Mouse (Mus musculus): ENCODE measurements around the gene Pin1.

The Pin1 gene

DNA sequence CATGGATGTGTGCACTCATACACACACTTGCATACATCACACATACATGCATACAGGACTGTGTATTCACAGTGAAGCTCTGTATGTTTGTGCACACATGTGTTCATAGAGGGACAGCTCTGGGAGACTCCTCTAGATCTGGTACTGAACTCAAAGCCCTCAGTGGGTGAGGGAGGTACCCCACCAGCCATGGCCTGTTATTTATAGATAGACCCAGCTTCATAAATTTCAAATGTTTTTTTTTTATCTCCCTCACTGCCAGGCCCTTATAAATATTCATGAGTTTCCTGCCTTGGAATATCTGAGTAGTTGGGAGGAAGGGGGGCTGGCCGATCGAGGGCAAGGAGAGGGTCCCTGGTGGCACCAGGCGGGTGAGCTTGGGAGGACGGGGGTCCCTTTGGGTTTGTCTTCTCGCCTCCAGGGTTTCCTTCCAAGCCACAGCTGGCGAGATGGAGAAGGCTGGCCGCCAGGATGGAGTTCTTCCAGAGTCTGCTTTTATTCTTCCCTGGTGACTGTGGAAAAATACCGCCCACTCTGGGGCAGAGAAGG lies 52.0 kb downstream of the Pin1 start:
- DNase-seq (ENCODE audit: low read depth): no peak

DNA sequence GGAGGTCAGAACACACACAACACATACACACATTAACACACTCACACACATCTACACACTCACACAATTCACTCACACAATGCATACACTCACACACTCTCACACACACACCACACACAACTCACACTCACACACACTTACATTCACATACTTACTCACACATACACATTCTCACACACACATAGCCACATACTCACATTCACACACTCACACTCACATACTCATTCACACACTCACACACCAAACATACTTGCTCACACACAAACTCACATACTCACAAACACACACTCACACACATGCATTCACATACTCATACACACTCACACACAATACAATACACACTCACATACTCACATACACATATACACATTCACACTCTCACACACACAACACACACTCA lies 53.5 kb downstream of the Pin1 start:
- no peak for DNase-seq (ENCODE audit: low read depth)

DNA sequence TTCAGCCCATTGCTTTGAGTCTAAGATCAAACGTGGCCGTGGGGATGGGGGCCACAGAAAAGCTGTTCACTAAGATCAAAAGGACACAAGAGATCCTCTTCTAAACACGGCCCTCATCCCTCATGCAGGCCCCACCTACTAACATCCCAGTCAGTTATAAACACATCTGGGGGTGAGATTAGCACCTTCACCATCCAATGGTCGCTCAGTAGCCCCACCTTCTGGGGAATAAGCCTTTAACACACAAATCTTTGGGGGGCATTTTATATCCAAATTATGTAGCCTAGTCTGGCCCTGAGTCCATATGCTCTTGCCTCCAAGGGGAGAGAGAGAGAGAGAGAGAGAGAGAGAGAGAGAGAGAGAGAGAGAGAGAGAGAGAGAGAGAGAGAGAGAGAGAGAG lies 54.1 kb downstream of the Pin1 start:
- DNase-seq (ENCODE audit: low read depth): no peak

DNA sequence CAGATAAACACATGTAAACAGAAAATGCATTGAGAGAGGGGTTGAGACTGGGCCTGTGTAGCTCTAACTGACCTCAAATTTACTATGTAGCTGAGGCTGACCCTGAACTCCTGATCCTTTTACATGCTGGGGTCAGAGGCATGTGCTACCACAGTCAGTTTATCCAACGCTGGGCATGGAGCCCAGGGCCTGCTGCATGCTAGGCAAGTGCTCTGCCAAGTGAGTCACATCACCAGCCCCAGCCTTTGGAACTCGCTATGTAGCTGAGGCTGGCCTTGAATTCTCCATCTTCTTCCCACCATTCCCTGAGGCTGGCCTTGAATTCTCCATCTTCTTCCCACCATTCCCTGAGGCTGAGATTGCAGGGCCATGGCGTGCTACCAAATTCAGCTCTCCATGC lies 58.6 kb downstream of the Pin1 start:
- peak; percentile 15 for DNase-seq (ENCODE audit: low read depth)

DNA sequence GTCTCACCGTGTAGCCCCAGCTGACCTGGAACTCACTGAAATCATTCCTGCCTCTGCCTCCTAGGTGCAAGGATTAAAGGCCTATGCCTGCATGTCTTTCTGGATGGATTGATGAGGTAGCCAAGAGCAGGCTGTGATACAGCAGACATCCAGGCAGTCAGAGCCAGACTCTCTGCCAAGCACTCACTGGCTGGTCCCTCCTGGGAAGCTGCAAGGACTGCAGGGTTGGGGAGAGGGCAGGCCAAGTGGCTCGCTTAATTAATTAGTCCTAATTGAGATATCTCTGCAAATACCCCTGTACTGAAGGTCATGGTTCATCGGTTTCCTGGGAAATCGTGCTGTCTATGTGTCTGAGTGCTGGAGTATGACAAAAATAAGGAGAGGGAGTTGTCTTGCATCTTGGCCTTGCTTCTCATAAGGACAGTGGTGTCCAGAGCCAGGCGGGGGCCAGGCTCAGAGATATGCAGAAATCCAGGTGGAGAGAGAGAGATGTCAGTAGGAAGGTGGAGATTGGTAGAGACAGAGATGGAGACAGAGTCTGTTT lies 61.1 kb downstream of the Pin1 start:
- DNase-seq (ENCODE audit: low read depth): no peak

DNA sequence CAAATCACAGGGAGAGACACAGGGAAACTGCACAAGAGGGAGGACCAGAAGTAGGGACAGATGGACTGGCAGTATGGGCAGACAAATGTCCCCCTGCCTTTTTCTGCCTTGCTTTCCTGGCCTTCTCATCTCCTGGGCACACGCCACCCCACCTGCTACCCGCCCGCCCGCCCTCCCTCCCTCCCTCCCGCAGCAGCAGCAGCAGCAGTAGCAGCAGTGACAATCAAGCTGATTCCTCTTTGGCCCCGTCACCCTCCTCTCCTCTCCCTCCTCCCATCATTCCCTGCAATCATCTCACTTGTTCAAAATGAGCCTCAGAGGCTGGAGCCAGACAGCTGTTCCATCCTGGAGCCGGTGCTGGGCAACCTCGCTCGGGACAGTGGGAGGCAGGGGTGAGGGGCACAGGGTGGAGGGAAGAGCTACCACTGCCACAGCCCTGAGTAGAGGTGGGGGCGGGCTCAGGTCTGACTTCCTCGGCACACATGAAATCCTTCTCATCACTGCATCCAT lies 61.6 kb downstream of the Pin1 start:
- DNase-seq (ENCODE audit: low read depth): no peak

DNA sequence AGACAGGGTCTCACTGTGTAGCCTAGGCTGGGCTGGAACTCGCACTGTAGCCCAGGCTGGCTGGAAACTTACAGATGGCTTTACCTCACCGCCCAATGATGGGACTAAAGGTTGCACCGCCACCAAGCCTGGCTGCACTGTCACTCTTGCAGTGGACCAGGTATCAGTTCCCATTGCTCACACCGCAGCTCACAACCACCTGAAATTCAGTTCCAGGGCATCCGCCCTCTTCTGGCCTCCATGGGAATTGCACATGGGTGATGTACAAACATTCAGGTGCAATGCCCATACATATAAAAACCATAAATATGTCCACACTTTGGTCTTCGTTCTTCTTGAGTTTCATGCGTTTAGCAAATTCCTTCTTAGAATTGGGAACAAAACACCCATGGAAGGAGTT lies 63.4 kb downstream of the Pin1 start:
- DNase-seq (ENCODE audit: low read depth): no peak
